Mouse (Mus musculus) left cerebral cortex, postnatal 25 days (tissue): ENCODE data around the gene Sema6b. TPM values are rescaled to one million over a fixed set of nuclear protein-coding genes. Genes with fewer than 3 reads are reported as not detected.
A peak's percentile ranks its signal among the peaks of the same experiment; 100 is the strongest.
"Not testable (repeated sequence)": the region's sequence is repeated elsewhere in the genome, so short reads cannot be mapped to it uniquely, and the experiment has no call there.

Source experiments
- DNase-seq, 2 experiments: peaks; one replicate each; pipeline ENCODE4 v3.0.0; 2022; ENCODE audit warnings: low spot score in 2 of 2, mixed read lengths in 1 of 2
- intact Hi-C: fragments of 180-260 bp; cut with DNase I; formaldehyde crosslinking; loops from one replicate; pipeline ENCODE4 v1.15.1; 2025
- total RNA-seq, 2 experiments: library from RNA; stranded (reverse); gene quantifications; 2 replicates each; pipeline ENCODE4 v1.2.3; 2021

Gene Sema6b
- total RNA-seq, 2 experiments from 2014 or later: 131 TPM

DNA sequence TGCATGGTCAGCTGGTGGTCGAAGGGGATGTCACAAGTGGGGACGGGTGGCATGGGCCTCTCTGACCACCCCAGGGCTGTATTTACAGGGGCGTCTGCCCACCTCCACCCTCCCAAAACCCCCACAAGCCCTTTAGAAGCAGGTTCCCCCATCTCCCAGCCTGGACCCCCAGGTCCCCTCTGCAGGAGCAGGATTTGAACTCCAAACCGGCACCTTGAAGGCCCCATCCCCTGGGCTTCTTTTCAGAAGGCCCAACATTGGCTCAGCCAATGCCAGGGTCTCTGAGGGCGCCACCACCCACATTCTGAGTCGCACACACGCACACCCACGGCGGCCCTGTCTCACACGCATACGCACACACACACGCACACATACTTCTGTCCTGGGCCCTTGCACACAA, 17.0 kb downstream of the Sema6b start:
- intact Hi-C loops: no loop called here
- DNase-seq: no peak

DNA sequence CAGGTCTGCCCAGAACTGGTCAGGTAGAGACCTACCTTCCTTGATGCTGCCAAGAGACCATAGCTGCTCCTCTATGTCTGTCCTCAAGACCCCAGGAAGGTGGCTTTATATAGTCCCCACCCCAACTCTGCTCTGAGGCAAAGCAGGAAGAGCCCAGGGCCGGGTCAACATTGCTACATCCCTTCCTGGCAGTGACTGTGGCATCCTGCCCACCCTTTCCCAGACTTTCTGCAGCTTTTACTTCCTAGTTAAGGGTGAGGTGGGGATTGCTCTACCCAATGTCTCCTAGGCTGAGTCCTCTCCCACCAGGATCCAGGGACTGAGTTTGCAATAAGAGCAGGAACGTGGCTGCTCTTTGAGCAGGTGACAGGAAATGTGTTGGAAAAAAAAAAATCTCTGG, 18.3 kb downstream of the Sema6b start, which contains the start of gene Lrg1:
TSS of gene Lrg1 (minus strand) at position 176 of the 400 bp plus-strand sequence.
- intact Hi-C loops: no loop called here
- no peak for DNase-seq

DNA sequence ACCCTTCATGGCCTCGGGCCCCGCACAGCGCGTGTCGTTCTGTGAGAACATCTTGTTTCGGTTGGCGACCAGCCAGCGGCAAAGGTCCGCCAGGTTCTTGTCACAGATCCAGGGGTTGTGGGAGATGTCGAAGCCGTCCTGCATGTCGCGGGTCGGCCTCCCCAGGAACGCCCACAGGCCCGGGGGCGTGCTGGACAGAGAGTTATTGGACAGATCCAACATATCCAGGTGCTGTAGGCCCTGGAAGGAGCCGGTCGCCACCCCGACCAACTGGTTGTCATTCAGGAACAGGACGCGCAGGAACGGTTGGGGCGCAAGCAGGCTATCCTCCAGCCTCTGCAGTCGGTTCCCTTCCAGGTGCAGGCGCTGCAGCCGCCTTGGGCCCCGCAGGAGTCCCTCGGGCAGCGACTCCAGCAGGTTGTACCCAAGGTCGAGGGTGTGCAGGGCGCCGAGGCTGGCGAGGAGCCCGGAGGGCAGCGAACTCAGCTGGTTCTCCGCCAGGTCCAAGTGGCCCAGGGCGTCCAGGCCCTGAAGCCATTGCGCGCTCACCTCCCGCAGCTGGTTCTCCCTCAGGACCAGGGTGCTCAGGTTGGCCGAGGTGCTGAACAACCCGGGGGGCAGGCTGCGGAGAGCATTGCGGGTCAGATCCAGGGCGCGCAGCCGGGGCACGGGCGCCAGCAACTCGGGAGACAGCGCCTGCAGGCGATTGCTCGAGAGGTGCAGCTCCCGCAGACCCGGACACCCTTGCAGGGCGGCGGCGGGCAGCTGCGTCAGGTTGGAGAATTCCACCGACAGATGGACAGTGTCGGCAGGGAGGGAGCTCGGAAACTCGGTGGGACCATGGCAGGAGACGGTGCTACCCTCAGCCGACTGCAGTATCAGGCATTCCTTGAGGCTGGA, 19.9 kb downstream of the Sema6b start:
- DNase-seq: no peak
- intact Hi-C loops: no loop called here

DNA sequence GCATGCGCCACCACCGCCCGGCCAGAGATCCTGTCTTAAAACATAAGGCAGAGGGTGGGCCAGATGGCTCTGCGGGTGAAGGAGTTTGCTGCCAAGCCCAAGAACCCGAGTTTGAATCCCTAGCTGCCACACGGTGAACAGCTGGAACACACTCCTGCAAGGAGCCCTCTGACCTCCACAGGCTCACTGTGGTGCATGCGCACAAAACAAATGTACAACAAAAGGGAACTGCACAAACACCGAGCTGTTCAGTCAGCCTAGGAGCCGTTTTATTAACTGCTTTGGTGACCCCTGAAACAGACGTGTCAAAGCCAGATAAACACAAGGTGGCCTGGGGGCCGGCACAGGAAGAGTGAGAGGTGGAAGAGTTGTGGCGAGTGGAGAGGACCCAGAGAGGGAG, 20.7 kb downstream of the Sema6b start:
- no peak for DNase-seq
- intact Hi-C loops: no loop called here

DNA sequence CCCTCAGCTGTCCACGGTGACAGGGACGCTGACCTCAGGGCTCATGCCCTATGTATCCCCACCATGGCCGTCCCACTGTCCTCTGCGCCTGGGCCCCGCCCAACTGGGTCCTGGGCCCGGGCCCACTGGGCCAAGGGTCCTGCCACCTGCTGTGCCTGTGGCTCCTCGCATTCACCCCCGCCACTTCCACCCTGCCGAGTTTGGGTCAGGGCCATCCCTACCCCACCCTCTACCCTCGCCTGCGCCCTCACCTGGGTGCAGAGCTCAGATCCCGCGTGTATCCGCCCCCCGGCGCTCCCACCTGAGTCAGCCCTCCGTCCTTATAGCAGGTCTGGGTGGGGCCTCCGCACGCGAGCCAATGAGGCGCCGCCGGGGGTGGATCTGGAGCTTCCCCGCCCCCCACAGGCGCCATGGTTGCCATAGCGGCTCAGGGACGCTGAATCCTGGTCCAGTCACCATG, 22.9 kb downstream of the Sema6b start, which contains the start of gene Plin5:
TSS of gene Plin5 (minus strand) at position 346 of the 460 bp plus-strand sequence.
- intact Hi-C loops: no loop called here
- DNase-seq: peak in 1 of 2 experiments; percentile 56

DNA sequence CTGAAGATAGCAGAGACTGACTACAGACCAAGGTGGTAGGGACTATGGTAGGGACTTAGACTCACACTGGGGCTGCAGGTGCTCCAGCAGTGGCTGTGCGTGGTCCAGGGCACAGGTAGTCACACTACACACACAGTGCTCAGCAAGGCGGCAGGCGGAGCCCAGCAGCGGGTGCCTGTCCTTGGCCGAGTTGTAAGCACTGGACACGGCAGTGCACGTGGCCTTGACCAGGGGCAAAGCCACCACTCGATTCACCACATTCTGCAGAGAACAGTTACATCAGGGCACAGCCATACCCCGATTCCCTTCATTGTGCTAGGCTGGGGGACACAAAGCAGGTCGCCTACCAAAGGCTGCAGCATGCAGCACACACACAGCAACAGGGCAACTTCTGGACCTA, 23.9 kb downstream of the Sema6b start:
- DNase-seq: no peak
- intact Hi-C loops: no loop called here

DNA sequence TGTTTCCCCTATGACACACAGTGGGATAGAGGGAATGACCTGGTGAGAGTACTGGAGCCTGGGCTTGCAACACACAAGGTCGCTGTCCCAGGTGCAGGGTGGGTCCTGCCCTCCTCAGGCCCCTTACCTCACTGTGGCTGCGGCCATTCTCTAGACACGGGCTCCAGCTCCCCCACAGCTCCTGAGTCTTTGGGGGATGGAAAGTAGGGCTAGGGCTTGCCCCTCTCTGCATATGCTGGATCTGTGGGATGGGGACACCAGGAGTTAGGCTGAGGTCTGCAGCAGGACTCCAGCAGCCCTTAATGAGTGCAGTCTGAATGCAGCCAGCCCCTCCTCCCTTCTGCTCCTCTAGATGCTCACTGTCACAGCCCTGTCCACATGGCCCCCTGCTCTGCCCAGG, 27.4 kb downstream of the Sema6b start:
- no peak for DNase-seq
- intact Hi-C loops: no loop called here

DNA sequence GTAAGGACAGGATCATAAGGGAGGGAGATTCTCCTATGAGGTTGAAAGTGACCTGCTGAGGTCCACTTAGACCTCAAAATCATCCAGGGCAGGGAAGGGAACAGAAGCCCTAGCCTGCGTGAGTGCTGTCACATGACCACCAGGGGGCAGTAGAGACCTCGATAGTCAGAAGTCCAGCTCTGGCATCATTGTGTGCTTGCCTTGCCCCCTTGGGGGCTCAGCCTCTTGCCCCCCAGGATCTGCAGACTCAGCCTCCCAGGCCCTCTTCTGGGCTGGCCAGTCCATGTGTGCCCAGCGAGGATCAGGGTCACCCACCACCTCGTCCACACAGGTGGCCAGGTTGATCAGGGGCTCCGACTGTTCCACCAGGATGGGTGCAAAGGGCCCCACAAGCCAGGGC, 28.3 kb downstream of the Sema6b start:
- intact Hi-C loops: no loop called here

DNA sequence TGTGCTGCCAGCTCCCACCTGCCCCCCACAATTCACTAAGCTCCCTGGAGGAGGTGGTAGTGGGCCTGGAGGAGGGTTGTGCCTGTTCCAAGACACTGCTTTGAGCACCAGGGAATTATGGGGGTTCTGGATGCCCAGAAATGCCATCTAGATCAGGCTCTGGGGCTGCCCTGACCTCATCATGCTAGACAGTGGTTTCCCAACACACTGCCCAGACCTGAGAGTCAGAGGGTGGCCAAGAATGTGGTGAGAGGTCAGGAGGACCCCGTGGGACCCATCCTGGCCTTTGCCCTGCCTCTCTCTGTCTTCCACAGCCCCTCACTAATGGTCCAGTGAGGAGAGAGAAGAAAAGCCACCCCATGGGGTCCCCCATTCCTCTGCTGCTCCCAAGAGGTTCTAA, 29.1 kb downstream of the Sema6b start:
- intact Hi-C loops: no loop called here

More for the DNA sequence above, 28.3 kb downstream of the Sema6b start:
- peak; percentile 55 to 64 for DNase-seq

DNA sequence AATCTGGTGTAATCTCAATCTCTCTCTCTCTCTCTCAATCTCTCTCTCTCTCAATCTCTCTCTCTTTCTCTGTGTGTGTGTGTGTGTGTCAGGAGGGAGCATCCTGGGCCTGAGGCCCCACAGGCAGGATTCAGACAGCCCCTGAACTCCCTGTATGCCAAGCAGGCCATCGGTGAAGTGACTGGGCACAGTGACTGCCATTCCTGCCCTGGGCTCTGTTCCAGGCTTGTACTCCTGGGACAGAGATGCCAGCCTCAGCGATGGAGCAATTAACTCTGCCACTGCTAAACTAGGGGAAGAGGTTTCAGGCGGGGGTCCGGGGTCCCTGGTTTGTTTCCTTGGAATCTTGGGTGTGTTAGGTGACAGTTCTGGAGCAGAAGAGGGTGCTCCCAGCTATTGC, 29.6 kb downstream of the Sema6b start:
- no peak for DNase-seq
- intact Hi-C loops: no loop called here

More for the DNA sequence above, 29.1 kb downstream of the Sema6b start:
- DNase-seq: no peak

DNA sequence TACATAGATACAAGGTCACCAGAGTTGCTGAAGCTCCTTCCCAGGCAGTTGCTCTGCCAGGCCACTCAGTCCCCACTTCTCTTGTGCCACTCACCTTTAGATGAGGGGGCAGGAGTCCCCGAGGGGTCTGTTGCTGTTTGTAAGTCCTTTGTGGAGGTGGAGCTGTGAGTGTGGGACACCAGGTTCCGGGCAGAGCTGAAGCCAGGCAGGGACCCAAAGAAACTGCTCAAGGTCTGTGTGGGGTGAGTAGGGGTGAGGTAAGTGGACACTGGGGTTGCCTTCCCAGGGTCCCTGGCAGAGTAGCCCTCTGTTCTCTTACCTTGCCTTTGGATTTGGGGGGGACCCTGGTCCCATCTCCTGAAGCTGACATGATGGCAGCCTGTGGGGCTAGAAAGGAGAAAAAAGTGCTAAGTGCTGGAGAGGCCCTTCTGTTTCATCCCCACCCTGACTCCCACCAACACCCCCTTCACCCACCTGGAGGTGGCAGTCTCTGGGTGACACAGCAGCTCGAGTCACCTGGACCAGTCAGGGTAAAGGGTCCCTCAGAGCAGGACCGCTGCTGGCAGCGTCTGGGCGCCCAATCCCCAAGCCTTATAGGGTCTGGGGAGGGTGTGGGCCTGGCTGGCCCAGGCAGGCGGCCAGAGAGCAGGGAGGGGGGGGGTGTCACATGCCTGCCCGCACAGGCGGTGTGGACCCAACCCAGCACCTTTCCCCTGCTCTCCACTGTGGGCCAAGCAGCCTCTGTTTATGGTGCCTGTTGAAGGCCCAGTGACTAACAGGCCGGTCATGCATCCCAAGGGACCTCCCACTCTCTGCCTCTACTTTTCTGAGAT, 30.7 kb downstream of the Sema6b start, which contains the start of gene Plin4:
TSS of gene Plin4 (minus strand) at position 585 of the 833 bp plus-strand sequence.
- no peak for DNase-seq
- intact Hi-C loops: no loop called here

DNA sequence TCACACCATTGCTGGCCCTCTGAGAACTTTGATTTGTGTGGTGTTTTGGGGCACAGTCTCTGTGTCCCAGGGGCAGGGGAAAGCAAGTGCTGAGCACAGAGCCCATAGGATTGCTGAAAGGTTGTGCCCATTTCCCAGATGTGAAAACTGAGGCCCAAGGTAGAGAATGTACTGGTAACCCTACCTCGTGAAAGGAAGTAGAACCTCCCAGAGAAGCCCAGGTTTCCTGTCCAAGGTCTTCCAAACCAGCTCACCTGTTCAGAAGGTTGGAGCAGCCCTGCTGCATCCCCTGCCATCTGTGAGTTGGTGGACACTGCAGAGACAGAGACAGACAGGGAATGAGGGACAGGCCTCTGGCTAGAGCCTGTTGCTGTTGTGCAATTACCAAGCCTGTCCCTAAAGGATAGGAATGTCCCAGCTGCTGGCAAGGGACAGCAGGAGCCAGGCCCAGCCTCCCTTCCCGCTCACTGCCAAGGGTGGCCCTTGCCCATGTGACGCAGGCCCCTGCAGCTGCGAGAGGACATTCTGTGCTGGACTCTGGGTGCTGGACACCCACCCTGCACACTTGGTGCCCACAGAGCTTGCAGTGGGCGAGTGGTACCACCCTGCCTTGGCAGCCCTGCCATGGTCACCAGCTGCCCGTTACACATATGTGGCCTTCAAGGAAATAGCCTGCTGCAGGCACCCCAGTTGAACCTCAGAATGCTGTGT, 31.7 kb downstream of the Sema6b start:
- peak; percentile 60 to 71 for DNase-seq
- intact Hi-C loops: no loop called here

DNA sequence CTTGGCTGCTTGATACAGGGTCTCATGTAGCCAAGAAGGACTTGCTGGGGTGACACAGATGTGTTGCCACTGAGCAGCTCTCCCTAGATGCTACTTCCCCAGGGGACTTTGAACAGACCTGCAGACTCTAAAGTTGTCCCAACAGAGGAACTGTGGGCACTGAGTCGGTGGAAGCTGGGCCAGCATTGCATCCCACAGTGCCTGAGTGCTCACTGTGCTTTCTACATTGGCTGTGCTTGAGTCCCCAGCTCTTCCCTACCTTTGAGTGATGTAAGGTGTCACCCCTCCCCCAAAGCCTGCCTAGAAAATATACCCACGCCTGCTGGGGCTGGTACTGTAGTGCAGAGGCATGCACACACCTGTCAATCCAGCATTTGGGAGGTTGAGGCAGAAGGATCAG, 32.4 kb downstream of the Sema6b start:
- intact Hi-C loops: no loop called here
- DNase-seq: no peak

DNA sequence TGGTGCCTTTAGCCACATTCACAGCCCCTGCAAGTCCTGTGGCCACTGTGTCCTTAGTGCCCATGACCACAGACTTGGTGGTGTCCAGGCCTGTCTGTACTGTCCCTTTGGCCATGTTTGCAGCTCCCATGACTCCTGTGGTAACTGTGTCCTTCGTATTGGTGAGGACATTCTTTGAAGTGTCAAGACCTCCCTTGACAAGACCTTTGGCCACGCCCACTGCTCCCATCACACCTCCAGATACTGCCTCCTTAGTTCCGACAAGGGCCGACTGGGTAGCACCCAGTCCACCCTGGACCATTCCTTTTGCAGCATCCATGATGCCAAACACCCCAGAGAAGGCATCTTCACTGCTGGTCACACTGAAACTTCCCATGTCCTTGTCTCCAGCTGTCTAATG, 33.2 kb downstream of the Sema6b start:
- intact Hi-C loops: no loop called here
- DNase-seq: no peak

DNA sequence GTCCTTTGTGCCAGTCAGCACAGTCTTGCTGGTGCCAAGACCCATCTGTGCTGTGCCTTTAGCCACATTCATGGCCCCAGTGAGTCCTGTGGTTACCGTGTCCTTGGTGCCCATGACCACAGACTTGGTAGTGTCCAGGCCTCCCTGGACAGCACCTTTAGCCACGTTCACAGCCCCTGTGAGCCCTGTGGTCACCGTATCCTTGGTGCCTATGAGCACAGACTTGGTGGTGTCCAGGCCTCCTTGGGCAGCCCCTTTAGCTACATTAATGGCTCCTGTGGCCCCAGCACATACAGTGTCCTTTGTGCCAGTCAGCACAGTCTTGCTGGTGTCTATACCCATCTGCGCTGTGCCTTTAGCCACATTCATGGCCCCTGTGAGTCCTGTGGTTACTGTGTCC, 33.7 kb downstream of the Sema6b start:
- intact Hi-C loops, DNase-seq: not testable (repeated sequence)

DNA sequence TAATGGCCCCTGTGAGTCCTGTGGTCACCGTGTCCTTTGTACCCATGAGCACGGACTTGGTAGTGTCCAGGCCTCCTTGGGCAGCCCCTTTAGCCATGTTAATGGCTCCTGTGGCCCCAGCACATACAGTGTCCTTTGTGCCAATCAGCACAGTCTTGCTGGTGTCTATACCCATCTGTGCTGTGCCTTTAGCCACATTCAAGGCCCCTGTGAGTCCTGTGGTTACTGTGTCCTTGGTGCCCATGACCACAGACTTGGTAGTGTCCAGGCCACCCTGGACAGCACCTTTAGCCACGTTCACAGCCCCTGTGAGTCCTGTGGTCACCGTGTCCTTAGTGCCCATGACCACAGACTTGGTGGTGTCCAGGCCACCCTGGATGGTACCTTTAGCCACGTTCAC, 35.3 kb downstream of the Sema6b start:
- DNase-seq, intact Hi-C loops: not testable (repeated sequence)

DNA sequence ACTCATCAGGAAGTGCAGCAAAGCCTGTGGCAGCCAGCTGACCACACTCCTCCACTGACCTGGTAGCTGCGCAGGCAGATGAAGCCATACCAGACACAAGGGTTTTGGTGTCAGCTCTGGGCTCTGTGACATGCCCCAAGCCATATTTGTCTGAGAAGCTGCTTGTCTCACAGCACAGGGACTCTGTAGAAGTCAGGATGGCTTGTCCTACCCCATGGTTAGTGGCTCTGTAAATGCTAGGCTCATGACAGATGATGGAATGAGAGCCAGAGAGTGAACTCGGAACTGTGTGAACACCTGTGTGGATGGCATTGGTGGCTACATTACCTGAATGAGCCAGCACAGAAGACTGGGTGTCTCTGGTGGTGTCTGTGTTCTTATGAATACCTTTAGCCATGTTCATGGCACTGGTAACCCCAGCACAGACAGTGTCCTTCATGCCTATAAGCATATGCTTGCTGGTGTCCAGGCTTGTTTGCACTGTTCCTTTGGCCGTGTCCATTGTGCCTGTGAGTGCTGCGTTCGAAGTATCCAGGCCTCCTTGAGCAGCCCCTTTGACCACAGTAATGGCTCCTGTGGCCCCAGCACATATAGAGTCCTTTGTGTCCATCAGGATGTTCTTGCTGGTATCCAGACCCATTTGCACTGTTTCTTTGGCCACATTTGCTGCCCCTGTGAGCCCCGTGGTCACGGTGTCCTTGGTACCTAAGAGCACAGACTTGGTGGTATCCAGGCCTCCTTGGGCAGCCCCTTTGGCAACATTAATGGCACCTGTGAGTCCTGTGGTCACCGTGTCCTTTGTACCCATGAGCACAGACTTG, 36.5 kb downstream of the Sema6b start:
- no peak for DNase-seq
- intact Hi-C loops: no loop called here

DNA sequence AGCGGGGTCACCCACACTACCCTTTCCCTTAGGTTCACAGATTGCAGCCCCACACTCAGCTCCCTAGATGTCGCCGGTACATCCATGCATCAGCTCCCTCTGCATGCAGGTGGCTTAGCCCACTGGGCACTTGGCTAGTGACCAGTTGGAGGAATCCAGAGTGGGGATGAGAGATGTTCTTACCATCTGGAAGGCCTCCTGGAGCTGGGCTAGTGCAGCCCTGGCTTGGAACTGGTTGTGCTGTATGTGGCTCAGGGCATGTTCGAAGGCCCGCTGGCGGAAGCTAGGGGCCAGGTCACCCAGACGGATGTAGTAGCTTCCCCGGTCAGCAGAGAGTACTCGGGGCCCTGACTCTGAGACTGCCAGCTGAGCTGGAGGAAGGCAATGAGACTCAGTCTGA, 37.2 kb downstream of the Sema6b start:
- DNase-seq: no peak
- intact Hi-C loops: no loop called here

DNA sequence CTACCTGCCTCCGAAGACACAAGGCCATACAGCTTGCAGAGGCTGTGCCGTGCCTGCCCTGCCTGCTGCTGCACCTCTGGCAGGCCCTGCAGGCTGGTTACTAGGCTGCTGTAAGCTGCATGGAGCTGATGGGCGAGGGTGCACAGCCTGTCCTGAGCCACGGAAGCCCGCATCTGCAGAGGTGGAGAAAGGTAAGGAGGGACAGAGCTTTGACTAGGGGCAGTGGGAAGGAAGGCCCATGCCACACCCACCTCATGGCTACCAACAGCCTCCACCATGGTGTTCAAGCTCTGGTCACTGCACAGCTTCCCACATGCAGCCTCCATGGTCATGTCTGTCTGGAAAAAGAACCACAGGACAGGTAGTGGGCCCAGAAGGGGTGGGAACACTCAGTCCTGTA, 38.0 kb downstream of the Sema6b start:
- intact Hi-C loops: no loop called here
- no peak for DNase-seq
